9 mouse cellular contexts compared by ENCODE assay signal in the genomic region with DNA sequence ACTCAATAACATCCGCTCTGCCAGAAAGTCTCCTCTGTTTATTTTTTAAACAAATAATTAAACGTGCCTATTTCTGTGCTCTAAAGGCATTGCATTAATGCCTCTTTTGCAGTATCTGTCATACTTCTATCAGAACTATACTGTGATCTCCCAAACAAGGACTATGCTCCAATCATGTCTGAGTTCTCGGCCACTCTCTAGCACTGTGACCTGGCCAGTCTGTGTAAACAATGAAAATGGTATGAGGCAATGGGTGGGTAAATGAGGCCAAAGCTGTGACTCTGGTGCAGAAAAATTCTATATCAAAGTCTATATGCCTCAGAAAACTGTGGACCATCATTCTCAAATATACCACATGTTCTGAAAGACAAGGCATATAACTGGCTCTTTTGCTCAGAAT.
"Had no signal": no experiment of that assay in that cellular context is flagged by ENCODE, and none has a peak within 500 bp of the region (broad histone marks: within the 10 kb centered on the region; RNA-seq: fewer than 3 reads in every experiment).

No protein-coding gene starts in this region.

- H3K9me3 ChIP-seq: limb, embryonic 12.5 days; liver, embryonic 13.5 days; midbrain, embryonic 13.5 days had no signal

- H3K4me3 ChIP-seq: limb, embryonic 12.5 days; liver, embryonic 13.5 days; midbrain, embryonic 13.5 days had no signal

- H3K4me1 ChIP-seq: limb, embryonic 12.5 days; midbrain, embryonic 13.5 days had no signal

- ATAC-seq: midbrain, embryonic 13.5 days had no signal

- H3K4me2 ChIP-seq: limb, embryonic 12.5 days; liver, embryonic 13.5 days; midbrain, embryonic 13.5 days had no signal

- H3K27me3 ChIP-seq: limb, embryonic 12.5 days; liver, embryonic 13.5 days; midbrain, embryonic 13.5 days had no signal

- H3K27ac ChIP-seq: kidney, postnatal 0 days; liver, embryonic 13.5 days; midbrain, embryonic 13.5 days had no signal

- DNase-seq: layer of hippocampus, adult 9-11 months; layer of hippocampus, postnatal 36 days; liver, embryonic 13.5 days; lung, adult 2 months; right cerebral cortex, postnatal 14 days; thymus, postnatal 36 days had no signal

- H3K9ac ChIP-seq: limb, embryonic 12.5 days; liver, embryonic 13.5 days; midbrain, embryonic 13.5 days had no signal

- H3K36me3 ChIP-seq: limb, embryonic 12.5 days; liver, embryonic 13.5 days; midbrain, embryonic 13.5 days had no signal
